Mouse (Mus musculus) ES-CJ7 (cell line): Measurements from ENCODE around the gene Pak4.
"Not testable (repeated sequence)": the region's sequence is repeated elsewhere in the genome, so short reads cannot be mapped to it uniquely, and the experiment has no call there.

Source experiments
- DNase-seq: peaks from one replicate; pipeline ENCODE4 v3.0.0; 2011; ENCODE audit warnings: low read depth, low spot score

The Pak4 gene

DNA sequence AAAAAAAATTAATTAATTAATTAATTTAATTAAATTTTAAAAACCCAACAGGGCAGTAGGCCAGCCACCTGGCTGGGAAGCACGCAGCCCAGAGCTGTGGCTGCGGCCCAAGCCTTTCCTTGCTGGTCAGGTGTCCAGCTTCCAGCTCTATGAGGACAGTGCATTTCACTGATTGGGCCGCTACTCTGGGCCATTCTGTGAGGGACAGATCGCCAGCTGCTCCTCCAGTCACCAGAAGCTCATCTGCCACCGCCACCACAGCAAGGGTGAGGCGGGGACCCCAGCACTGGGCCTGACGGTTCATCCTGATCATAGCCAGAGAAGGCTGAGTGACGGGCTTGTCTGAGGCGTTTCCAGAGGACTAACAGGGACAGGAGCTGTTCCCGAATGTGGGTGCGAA, 36.0 kb downstream of the Pak4 start:
- DNase-seq: no peak

DNA sequence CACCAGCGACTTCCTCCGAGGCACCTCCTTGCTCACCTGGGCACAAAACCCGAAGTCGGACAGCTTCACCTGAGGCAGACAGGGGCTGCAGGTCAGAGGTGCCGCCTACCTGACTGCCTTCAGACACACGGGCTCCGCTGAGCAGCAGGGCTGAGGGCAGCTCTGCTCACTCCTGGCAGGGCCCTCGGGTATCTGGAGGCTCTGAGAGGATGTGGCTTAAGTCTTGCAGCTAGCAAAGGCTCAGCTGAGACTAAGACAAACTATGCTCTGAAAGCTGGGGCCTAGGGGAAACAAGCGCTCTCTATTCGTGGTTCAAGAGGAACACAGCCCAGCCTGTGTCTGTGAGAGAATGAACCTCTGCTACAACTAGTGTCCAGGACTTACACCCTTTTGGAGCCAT, 37.1 kb downstream of the Pak4 start:
- DNase-seq: no peak

DNA sequence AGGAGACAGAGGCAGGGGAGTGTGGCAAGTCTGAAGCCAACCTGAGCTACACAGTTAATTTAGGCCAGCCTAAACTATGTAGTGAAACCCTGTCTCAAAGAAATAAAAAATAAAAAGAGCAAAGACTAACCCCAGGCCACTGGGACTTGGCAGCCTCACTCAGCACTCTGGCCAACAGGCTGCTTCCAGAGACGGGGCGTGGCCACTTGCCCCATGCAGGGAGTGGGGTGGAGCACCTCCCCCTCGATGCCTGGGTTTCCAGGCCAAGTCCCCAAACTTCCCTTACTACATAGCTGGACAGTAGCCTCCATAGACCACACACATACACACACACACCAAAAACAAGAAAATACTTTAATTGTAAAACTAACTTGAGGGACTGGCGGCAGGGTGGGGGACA, 39.5 kb downstream of the Pak4 start:
- DNase-seq: peak; percentile 42

DNA sequence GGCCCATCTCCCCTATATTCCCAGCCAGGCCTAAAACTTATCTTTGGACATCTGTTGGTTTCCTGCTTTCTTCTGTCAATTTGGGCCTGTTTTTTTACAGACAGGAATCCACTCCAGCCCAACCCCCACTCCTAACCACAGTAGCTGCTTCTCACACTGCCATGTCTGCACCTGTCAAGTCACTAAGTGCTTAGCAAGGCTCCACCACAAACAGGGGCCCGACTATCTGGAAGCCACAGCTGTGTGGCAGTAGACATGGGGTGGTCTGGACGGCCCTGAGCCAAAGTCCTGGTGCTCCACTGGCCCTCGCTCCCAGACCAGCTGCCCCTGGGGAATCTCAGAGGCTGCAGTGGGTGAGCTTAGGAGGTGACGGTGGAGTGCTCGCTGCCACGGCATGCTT, 40.3 kb downstream of the Pak4 start:
- no peak for DNase-seq

DNA sequence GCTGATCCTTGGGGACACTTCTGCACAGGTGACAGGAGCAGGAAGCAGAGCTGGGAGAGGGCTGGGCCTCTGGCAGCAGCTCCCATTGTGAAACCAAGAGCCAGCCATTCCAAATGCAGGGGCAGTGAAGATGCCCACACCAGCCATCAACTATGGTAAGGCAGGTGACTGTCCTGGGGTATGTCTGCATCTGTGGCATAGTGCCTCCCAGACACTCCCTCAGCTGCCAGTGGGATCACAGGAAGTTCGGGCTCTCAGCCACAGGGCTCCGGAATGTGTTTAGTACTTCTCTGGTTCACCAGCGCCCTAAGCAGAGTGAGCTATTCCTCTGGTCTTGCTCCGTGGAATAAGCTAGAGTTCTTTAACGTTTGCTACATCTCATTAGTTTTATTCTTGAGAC, 40.9 kb downstream of the Pak4 start:
- DNase-seq: no peak

DNA sequence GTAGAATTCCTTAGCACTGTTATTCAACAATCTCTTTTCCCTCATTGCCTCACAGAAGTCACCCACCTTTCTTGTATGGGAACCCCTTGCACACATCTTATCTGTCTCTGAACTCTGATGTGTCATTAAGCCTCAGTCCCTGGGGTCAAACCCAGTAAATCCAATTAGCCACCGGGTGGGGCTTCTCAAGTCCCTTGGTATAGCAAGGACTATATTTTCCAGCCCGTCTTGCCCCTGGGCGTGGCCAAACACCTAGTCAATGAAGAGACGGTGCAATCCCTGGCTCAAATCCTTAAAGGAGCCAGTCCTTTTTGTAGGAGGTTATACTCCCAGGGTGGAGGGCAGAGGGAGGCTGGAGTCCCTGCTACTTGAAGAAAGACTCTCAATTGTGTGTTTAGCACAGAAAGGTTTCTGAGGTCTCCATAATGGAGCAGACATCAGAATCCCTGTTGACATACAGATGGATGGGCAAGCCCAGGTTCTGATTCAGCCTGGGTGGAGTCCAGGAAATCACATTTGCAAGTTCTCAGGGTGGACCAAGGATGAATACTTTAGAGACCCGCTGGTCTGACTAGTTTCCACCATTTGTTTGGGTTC, 41.9 kb downstream of the Pak4 start:
- peak; percentile 56 for DNase-seq

DNA sequence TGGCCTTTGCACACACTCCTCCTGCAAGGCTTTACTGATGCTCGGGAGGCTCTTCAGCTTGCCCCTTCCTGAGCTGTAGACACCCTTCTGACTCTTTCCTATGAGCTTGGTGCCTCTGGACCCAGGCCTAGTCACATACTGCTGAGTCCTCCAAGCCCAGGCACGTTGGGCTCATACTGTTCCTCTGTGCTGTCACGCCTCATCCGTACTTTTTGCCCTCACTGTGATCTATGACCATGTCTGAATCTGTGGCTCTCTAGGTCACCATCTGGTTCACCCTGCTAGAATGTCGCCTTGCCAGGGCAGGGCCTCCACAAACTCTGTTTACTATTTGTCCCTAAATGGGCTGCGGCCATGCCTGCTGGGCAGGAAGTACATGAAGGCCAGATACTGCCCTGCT, 44.9 kb downstream of the Pak4 start:
- DNase-seq: no peak

DNA sequence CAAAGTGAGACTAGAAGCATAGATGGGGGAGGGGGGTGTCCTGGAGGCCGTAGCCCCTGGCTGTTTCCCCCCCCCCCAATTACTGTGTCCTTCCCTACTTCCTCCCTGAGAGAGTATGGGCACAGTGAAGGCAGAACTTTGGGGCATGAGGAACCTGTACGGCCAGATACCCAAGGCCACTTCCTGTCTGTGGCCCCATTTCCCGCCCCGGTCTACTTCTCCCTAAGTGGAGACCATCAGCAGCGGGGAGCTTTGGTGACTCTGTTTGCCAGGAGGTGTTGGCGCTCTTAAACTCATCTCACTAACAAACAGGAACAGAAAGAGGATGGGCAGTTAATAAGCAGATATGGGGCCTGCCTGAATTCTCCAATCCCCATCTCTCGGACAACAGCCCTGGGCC, 50.4 kb downstream of the Pak4 start:
- DNase-seq: no peak

DNA sequence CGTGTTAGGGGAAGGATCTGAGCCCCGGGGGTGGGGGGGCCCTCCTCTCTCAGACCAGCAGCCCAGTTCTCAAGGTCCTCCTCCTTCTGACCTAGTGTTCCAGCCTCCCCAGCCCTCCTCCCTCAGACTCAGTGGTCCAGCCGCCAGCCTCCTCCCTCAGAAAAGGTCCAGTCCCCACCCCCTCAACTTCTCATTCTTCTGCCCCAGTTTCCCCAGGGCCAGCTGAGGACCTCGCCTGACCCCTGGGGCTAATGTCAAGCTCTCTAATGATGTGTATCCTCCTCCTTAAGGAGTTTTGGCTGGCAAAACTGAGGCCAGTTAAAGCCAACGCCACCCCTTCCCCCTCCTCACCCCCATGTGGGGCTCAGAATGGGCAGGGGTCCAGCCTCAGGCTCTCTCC, 50.8 kb downstream of the Pak4 start, which contains the start of gene Nccrp1:
Nccrp1 (minus strand) TSS at position 101 of the 400 bp plus-strand sequence.
- DNase-seq: no peak

DNA sequence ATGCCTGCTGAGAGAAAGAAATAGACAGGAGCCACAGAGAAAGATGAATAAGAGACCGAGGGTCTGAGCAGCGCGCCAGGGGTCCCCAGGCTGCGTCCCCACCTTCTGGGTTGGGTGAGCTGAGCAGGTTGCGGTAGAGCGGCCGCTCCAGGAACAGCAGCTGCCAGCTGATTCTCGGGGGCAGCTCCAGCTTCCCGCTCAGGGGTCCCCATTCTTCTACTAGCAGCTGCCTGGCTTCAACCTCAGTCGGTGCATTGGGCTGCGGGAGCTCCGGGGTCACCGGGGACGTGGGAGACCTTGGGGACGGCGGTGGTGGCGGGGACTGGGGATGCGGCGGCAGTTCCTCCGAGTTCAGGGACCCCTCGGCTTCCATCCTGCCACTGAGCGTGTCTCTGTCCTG, 51.3 kb downstream of the Pak4 start:
- DNase-seq: no peak

DNA sequence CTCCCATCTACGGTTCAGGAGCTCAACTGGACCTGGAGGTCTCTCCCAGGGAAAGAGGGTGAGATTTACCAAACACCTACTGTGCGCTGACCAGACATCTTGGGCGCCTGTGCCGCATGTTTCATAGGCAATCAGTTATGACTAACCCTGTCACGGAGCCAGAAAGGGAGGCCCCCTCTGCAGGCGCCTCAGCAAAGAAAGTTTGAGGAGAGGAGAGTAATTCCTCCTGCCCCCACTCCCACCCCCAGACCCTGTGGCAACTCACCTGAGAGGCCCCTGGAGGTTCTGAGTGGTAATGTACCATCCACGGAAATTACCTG, 52.1 kb downstream of the Pak4 start:
- DNase-seq: no peak

DNA sequence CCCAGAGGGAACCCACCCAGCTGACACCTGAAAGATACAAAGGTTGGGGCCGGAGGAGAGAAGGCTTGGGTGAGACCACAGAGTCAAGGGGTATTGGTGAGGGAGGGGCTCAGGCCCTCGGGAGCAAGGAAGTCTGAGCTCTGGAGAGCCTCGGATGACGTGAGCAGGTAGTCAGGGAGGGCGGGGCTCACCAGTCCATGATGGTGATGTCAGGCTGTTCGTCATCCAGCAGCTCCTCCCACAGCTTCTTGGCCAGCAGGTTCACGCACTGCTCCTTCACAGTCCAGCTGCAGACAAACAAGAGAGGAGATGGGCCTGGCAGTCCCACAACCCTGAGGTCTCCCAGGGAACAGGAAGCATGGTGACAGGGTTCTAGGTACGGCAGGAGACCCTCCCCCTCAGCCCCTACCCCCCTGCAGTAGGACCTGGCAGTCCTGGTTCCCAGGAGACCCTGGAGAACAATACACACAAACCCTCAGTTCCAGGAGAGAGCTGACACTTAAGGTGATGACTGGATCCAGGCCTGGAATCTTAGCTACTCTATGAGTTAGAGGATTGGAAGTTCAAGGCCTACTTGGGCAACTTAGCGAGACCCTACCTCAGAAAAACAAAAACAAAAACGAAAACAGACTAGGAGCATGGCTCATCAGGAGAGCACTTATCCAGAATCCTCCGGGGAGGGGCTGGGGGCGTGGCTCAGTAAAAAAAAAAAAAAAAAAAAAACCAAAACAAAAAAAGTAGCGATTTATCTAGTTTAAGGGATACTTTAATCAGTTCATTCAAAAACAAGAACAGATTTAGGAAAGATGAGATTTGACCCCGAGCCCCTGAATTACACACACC, 52.7 kb downstream of the Pak4 start:
- peak; percentile 67 for DNase-seq

DNA sequence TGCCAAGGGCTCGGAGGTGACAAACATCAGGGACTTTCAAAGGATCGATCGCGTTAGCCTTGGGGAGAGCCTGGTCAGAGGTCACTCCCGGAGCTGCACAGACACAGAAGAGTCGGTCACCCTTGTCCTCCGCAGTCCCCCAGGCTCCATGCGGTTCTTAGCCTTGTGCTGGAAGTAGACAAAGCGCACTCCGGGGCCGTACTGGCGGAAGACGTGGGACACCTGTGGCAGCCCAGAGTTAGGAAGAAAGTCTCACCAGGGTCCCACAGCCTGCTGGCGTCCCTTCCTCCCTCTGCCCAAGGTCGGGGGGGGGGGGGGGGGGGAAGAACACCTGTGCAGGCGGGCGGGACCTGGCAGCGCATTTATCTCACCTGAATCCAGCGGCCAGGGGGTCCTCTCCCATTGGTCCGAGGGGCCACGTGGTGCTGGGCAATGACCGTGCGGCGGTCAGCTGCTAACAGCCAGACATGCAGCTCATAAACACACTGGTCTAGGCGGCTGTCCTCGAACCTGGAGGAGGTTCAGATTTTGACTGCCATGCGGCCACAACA, 53.9 kb downstream of the Pak4 start:
- no peak for DNase-seq

DNA sequence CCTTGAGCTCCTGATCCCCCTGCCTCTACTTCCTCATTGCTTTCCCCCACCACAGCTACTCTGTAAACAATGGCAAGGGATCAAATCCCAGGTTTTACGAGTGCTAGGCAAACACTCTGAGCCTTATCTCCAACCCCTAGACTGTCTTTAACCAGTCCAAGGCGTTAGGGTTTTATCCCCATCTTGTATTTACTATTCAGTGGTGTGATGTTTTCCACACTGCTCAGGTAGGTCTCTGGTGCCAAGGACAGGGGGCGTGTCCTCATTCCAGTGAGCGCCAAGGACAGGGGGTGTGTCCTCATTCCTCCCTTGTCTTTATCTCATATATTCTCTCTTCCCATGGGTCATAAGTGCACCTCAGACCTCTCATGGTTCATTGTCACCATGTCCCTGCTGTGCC, 57.5 kb downstream of the Pak4 start, which contains the start of gene Sycn:
Sycn (plus strand) TSS at position 360 of the 400 bp plus-strand sequence.
- DNase-seq: no peak

DNA sequence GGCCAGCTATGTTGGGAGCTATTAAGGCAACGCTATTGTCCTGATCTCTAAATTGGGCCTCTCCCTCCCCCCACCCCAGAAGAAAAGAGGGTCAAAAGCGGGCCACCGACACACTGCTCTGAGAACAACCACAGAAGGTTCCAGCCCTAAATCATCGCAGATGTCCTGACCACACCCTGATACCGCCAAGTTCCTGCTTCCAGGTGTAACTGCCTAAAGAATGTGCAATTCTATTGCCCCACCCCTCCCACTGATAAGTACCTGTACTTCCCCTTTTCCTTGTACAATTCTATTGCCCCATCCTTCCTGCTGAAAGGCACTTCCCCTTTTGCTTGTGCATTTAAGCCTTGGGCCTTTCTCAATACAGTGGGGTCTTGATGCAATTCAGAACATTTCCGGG, 59.1 kb downstream of the Pak4 start:
- DNase-seq: not testable (repeated sequence)

DNA sequence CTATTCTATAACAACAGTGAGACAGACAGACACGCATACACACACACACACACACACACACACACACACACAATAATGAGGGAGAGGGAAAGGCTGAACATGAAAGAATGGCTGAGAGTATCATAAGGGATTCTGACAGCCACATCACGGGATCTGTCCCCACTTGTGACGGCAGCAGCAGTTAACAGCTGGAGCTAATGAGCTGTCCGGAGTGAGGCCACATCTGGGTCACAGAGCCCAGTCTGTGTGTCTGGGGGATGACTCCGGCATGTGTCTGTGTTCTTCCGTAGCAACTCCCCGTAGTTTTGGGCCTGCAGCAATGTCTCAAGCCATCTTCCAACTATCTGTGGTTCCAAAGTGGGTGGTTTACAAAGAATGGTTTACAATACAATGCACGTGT, 66.0 kb downstream of the Pak4 start:
- DNase-seq: no peak

DNA sequence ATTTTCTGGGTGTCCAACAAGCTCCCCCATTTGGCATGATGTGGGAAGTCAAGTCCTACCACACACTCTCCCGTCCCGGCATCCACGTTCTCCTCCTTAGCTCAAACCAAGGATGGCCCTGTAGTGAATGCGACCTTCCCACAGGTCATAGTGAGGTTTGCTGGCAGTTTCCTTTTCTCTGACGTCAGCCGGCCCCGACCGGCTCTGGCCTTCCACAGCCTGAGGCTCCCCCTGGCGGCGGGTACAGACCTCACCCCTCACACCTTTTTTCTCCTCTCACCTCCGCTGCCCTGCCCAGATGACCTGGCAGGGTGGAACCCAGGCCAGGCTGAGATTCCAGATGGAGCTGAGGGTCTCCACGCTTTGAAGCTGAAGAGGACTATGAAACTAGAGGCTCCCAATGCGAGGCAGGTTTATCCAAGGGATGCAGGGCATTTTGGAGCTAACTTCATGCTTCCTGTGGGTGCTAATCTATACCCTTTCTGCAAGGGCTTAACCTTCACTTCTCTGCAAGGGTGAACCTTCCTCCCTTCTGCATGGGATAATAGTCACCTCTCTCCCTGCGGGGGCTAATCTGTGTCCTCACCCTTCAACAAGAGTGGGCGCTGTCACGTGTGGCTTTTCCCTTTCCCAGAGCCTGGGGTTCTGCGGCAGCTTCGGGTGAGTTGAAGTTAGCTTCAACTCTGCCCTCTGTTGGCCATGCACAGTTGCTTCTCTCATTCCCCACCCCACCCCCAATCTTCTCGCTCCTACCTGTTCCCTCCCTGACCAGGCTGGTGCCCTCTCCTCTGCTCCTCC, 69.9 kb downstream of the Pak4 start:
- peak; percentile 87 for DNase-seq

DNA sequence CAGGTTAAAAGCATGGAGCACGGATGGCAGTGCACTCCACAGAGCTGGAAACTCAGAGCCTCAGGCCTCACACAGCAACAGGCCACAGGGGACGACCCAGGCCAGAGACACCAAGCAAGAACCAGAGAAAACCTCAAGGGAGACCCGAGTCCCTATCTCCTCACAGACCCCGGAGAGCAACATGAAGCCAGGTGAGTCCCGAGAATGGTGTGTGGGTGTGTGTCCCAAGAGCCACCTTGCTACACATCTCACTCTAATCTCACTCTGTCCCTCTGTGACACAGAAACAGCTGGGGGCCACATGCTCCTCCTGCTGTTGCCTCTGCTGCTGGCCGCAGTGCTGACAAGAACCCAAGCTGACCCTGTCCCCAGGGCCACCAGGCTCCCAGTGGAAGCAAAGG, 75.4 kb downstream of the Pak4 start, which contains the start of gene Ifnl3:
Ifnl3 (plus strand) TSS at position 301 of the 400 bp plus-strand sequence.
- DNase-seq: not testable (repeated sequence)

DNA sequence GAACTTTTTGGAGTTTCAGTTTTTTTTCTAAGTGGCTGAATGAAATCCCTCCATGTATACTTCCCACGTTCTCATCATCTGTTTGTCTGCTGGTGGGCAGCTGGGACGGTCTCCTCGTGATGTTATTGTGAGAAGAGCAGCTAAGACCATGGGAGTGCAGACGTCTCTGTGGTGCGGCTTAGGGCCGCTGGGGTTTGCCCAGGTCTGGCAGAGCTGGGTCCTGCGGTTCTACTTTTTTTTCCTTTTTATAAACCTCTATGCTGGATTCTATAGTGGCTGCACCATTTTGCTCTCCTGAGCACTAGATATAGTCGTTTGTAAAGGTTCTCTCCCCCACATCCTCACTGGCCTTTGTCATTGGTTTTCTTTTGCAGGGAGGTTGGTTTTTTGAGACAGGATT, 86.5 kb downstream of the Pak4 start:
- DNase-seq: no peak

DNA sequence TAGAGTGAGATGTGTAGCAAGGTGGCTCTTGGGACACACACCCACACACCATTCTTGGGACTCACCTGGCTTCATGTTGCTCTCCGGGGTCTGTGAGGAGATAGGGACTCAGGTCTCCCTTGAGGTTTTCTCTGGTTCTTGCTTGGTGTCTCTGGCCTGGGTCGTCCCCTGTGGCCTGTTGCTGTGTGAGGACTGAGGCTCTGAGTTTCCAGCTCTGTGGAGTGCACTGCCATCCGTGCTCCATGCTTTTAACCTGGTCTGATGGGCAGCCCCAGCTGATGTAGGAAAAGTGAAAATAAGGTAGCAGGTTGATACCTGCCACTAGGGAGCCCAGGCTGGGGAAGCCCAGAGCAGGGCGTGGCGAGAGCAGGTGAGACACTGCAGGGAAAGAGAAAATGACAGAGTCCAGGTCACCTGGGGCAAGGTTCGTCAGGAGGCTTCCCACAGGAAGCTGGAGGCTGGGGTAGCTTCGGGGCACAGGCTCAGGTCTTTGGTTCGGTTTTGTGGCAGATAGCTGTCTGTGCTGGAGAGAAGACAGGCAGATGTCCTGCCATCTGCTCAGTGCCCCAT, 87.5 kb downstream of the Pak4 start, which contains the start of gene Ifnl2:
Ifnl2 (minus strand) TSS at position 51 of the 570 bp plus-strand sequence.
- DNase-seq: not testable (repeated sequence)

DNA sequence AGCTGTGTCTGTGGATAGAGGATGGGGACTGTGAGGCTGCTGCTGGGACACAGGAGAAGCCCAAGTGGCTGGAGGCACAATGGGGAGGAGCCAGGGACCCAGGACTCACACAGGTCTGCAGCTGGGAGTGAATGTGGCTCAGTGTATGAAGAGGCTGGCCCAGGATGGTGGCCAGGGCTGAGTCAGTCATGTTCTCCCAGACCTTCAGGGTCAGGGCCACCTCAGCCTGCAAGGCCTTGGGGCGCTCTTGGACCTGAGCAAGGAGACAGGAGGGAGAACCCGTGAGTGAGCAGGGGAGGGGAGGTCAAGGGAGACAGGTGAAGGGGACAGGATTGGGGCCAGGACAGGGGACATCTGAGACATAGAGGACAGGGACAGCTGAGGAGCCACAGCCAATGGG, 88.9 kb downstream of the Pak4 start:
- DNase-seq: not testable (repeated sequence)
